Mouse (Mus musculus): ENCODE measurements around the gene Eif3a. TPM values are rescaled to one million over a fixed set of nuclear protein-coding genes. Genes with fewer than 3 reads are reported as not detected.

The Eif3a gene
- polyA plus RNA-seq (2015; fragmentation: Nextera tagmentation; extraction: Ambion mirVana) = 144 and 149 TPM in 2 replicates

- H3K4me1 ChIP-seq (ENCODE audit: insufficient read depth, low read length) = peaks cover 28% of the 10 kb centered on the region
- 0% methylated on average over 55 of the region's 57 CpGs for WGBS
- H3K9me3 ChIP-seq (ENCODE audit: low read length) = no peaks in the 10 kb centered on the region
- ATAC-seq (ENCODE audit: low FRiP score, low TSS enrichment) = peak; percentile 97
- no peaks in the 10 kb centered on the region for H3K27me3 ChIP-seq (ENCODE audit: insufficient read depth, low read length)
- no peaks in the 10 kb centered on the region for H3K36me3 ChIP-seq (ENCODE audit: insufficient read depth, low read length)
- peak within 1 kb of the TSS; percentile 78 for H3K4me2 ChIP-seq (replicated peaks; ENCODE audit: low read depth, low read length)
- peak within 1 kb of the TSS; percentile 100 for H3K9ac ChIP-seq (replicated peaks; ENCODE audit: low read length)
- H3K27ac ChIP-seq (ENCODE audit: low read length) = peak within 1 kb of the TSS; percentile 100
- peak within 1 kb of the TSS; percentile 99 for H3K4me3 ChIP-seq (ENCODE audit: low read length)
Measured at GRCm38 (mm10) chr19:60790551-60791161, at the start of gene Eif3a. Gene Eif3a (minus strand): TSS chr19:60790658.

GRCm38 (mm10) chr19:60837747-60838146 is 47.3 kb upstream of the Eif3a start:
- H3K4me3 ChIP-seq (ENCODE audit: low read length) = no peak overlapping the region
- H3K9ac ChIP-seq (replicated peaks; ENCODE audit: low read length) = no peak overlapping the region
- 87% methylated on average over 1 of the region's 1 CpGs for WGBS
- H3K27ac ChIP-seq (ENCODE audit: low read length) = no peak overlapping the region
- no peaks in the 10 kb centered on the region for H3K9me3 ChIP-seq (ENCODE audit: low read length)
- H3K27me3 ChIP-seq (ENCODE audit: insufficient read depth, low read length) = no peaks in the 10 kb centered on the region
- ATAC-seq (ENCODE audit: low FRiP score, low TSS enrichment) = 0 out of 2 replicates have a peak, but pooled peaks have one; percentile 15
- peaks cover 46% of the 10 kb centered on the region for H3K36me3 ChIP-seq (ENCODE audit: insufficient read depth, low read length)
- no peaks in the 10 kb centered on the region for H3K4me1 ChIP-seq (ENCODE audit: insufficient read depth, low read length)
- H3K4me2 ChIP-seq (replicated peaks; ENCODE audit: low read depth, low read length) = no peak overlapping the region

- Histone ChIP-seq H3K9me3 (ENCODE audit: low read length) (no peaks in the 10 kb centered on the region), H3K27me3 (ENCODE audit: insufficient read depth, low read length) (no peaks in the 10 kb centered on the region), H3K4me3 (ENCODE audit: low read length) (no peak overlapping the region), H3K36me3 (ENCODE audit: insufficient read depth, low read length) (peaks cover 44% of the 10 kb centered on the region), H3K4me2 (replicated peaks; ENCODE audit: low read depth, low read length) (no peak overlapping the region), H3K9ac (replicated peaks; ENCODE audit: low read length) (no peak overlapping the region), H3K27ac (ENCODE audit: low read length) (no peak overlapping the region), H3K4me1 (ENCODE audit: insufficient read depth, low read length) (no peaks in the 10 kb centered on the region)
- no peak for ATAC-seq (ENCODE audit: low FRiP score, low TSS enrichment)
- 82% methylated on average over 6 of the region's 6 CpGs for WGBS
Measured at GRCm38 (mm10) chr19:60818677-60819076, 28.2 kb upstream of the Eif3a start.

GRCm38 (mm10) chr19:60813133-60813532 is 22.7 kb upstream of the Eif3a start:
- H3K27me3 ChIP-seq (ENCODE audit: insufficient read depth, low read length) = no peaks in the 10 kb centered on the region
- H3K9ac ChIP-seq (replicated peaks; ENCODE audit: low read length) = no peak overlapping the region
- no peak overlapping the region for H3K4me2 ChIP-seq (replicated peaks; ENCODE audit: low read depth, low read length)
- 96% methylated on average over 6 of the region's 6 CpGs for WGBS
- peaks cover 15% of the 10 kb centered on the region; the same call in 1 of the 2 replicates for H3K36me3 ChIP-seq (ENCODE audit: insufficient read depth, low read length)
- no peak overlapping the region for H3K27ac ChIP-seq (ENCODE audit: low read length)
- ATAC-seq (ENCODE audit: low FRiP score, low TSS enrichment) = no peak
- no peaks in the 10 kb centered on the region for H3K9me3 ChIP-seq (ENCODE audit: low read length)
- H3K4me1 ChIP-seq (ENCODE audit: insufficient read depth, low read length) = peaks cover 10% of the 10 kb centered on the region
- no peak overlapping the region for H3K4me3 ChIP-seq (ENCODE audit: low read length)

GRCm38 (mm10) chr19:60812036-60812389 is 21.6 kb upstream of the Eif3a start:
- Histone ChIP-seq H3K4me3 (ENCODE audit: low read length) (peak overlapping the region; percentile 74), H3K4me1 (ENCODE audit: insufficient read depth, low read length) (peaks cover 10% of the 10 kb centered on the region), H3K9me3 (ENCODE audit: low read length) (no peaks in the 10 kb centered on the region), H3K4me2 (replicated peaks; ENCODE audit: low read depth, low read length) (peak overlapping the region; percentile 70), H3K36me3 (ENCODE audit: insufficient read depth, low read length) (peaks cover 12% of the 10 kb centered on the region; the same call in 1 of the 2 replicates), H3K27me3 (ENCODE audit: insufficient read depth, low read length) (no peaks in the 10 kb centered on the region), H3K9ac (replicated peaks; ENCODE audit: low read length) (peak overlapping the region; percentile 84), H3K27ac (ENCODE audit: low read length) (no peak overlapping the region)
- no peak; the same call in 1 of the 2 replicates for ATAC-seq (ENCODE audit: low FRiP score, low TSS enrichment)
- WGBS = 19% methylated on average over 10 of the region's 10 CpGs

- no peaks in the 10 kb centered on the region for H3K27me3 ChIP-seq (ENCODE audit: insufficient read depth, low read length)
- H3K4me2 ChIP-seq (replicated peaks; ENCODE audit: low read depth, low read length) = peak within 1 kb of the TSS; percentile 70
- no peaks in the 10 kb centered on the region for H3K9me3 ChIP-seq (ENCODE audit: low read length)
- peaks cover 6% of the 10 kb centered on the region; the same call in 1 of the 2 replicates for H3K36me3 ChIP-seq (ENCODE audit: insufficient read depth, low read length)
- peaks cover 10% of the 10 kb centered on the region for H3K4me1 ChIP-seq (ENCODE audit: insufficient read depth, low read length)
- 2% methylated on average over 39 of the region's 45 CpGs for WGBS
- peak within 1 kb of the TSS; percentile 84 for H3K9ac ChIP-seq (replicated peaks; ENCODE audit: low read length)
- peak within 1 kb of the TSS; percentile 57 for H3K27ac ChIP-seq (ENCODE audit: low read length)
- H3K4me3 ChIP-seq (ENCODE audit: low read length) = peak within 1 kb of the TSS; percentile 74
- ATAC-seq (ENCODE audit: low FRiP score, low TSS enrichment) = peak; percentile 100
Measured at GRCm38 (mm10) chr19:60811098-60812035, 20.9 kb upstream of the Eif3a start, which contains the start of gene Fam45a. Gene Fam45a (plus strand): TSS chr19:60811585.

GRCm38 (mm10) chr19:60809927-60810326 is 19.5 kb upstream of the Eif3a start:
- peaks cover 10% of the 10 kb centered on the region for H3K4me1 ChIP-seq (ENCODE audit: insufficient read depth, low read length)

GRCm38 (mm10) chr19:60804903-60805302 is 14.4 kb upstream of the Eif3a start:
- H3K4me1 ChIP-seq (ENCODE audit: insufficient read depth, low read length) = no peaks in the 10 kb centered on the region
- H3K9me3 ChIP-seq (ENCODE audit: low read length) = no peaks in the 10 kb centered on the region
- H3K9ac ChIP-seq (replicated peaks; ENCODE audit: low read length) = no peak overlapping the region
- no peak overlapping the region for H3K27ac ChIP-seq (ENCODE audit: low read length)
- no peak overlapping the region for H3K4me3 ChIP-seq (ENCODE audit: low read length)
- no peak for ATAC-seq (ENCODE audit: low FRiP score, low TSS enrichment)
- H3K4me2 ChIP-seq (replicated peaks; ENCODE audit: low read depth, low read length) = no peak overlapping the region
- no peaks in the 10 kb centered on the region for H3K36me3 ChIP-seq (ENCODE audit: insufficient read depth, low read length)
- 58% methylated on average over 2 of the region's 2 CpGs for WGBS
- H3K27me3 ChIP-seq (ENCODE audit: insufficient read depth, low read length) = no peaks in the 10 kb centered on the region

More at GRCm38 (mm10) chr19:60809927-60810326, 19.5 kb upstream of the Eif3a start:
- Histone ChIP-seq H3K27me3 (ENCODE audit: insufficient read depth, low read length) (no peaks in the 10 kb centered on the region), H3K9ac (replicated peaks; ENCODE audit: low read length) (no peak overlapping the region), H3K4me2 (replicated peaks; ENCODE audit: low read depth, low read length) (no peak overlapping the region), H3K36me3 (ENCODE audit: insufficient read depth, low read length) (0 out of 2 replicates have a peak, but pooled peaks cover under 1% of the 10 kb centered on the region), H3K4me3 (ENCODE audit: low read length) (no peak overlapping the region), H3K27ac (ENCODE audit: low read length) (no peak overlapping the region), H3K9me3 (ENCODE audit: low read length) (no peaks in the 10 kb centered on the region)
- no peak for ATAC-seq (ENCODE audit: low FRiP score, low TSS enrichment)
- WGBS = 96% methylated on average over 2 of the region's 2 CpGs

- WGBS = 81% methylated on average over 6 of the region's 7 CpGs
- Histone ChIP-seq H3K9me3 (ENCODE audit: low read length) (no peaks in the 10 kb centered on the region), H3K27me3 (ENCODE audit: insufficient read depth, low read length) (no peaks in the 10 kb centered on the region), H3K9ac (replicated peaks; ENCODE audit: low read length) (no peak overlapping the region), H3K4me1 (ENCODE audit: insufficient read depth, low read length) (no peaks in the 10 kb centered on the region), H3K4me3 (ENCODE audit: low read length) (no peak overlapping the region), H3K36me3 (ENCODE audit: insufficient read depth, low read length) (no peaks in the 10 kb centered on the region), H3K4me2 (replicated peaks; ENCODE audit: low read depth, low read length) (no peak overlapping the region), H3K27ac (ENCODE audit: low read length) (no peak overlapping the region)
- no peak for ATAC-seq (ENCODE audit: low FRiP score, low TSS enrichment)
Measured at GRCm38 (mm10) chr19:60799867-60800569, 9.6 kb upstream of the Eif3a start.

Measured in kidney, embryonic 16.5 days (tissue).